Mouse (Mus musculus): Measurements from ENCODE around the gene Prop1. TPM values are rescaled to one million over a fixed set of nuclear protein-coding genes. Genes with fewer than 3 reads are reported as not detected.

The Prop1 gene
- not detected in 2 replicates for polyA plus RNA-seq (2015; fragmentation: Nextera tagmentation; extraction: Ambion mirVana)

GRCm38 (mm10) chr11:50953665-50954064, at the start of gene Prop1:
Prop1 (minus strand) TSS chr11:50953765.

GRCm38 (mm10) chr11:51003296-51003695, 49.7 kb upstream of the Prop1 start, which contains the start of gene Olfr51:
Olfr51 (plus strand) TSS chr11:51003596.

DNA sequence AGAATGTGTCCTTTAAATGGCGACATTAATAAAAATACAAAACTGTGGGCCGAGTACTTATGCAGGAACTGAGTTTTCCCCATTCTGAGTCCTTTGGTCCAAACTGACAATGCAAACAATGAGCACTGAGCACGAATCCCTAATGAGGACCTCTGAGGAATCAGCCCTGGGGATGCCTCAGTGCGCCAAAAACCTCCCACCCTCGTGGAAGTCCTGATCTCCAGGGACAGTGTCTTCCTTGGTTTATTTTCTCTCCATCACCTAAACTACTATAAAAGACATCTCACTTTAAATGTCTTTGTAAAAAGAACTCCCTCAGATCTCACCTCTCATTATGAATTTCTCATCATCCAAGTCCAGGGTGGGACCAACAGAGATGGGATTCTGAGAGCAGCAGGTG, 28.1 kb upstream of the Prop1 start, which contains the start of gene Olfr1377:
TSS of gene Olfr1377 (plus strand) at position 301 of the 400 bp plus-strand sequence.

GRCm38 (mm10) chr11:50966230-50966629, 12.7 kb upstream of the Prop1 start, which contains the start of gene Olfr1378:
Olfr1378 (plus strand) TSS chr11:50966530.

GRCm38 (mm10) chr11:50943506-50943905, 10.1 kb downstream of the Prop1 start, which contains the start of gene 4933414I15Rik:
4933414I15Rik (minus strand) TSS chr11:50943765.

DNA sequence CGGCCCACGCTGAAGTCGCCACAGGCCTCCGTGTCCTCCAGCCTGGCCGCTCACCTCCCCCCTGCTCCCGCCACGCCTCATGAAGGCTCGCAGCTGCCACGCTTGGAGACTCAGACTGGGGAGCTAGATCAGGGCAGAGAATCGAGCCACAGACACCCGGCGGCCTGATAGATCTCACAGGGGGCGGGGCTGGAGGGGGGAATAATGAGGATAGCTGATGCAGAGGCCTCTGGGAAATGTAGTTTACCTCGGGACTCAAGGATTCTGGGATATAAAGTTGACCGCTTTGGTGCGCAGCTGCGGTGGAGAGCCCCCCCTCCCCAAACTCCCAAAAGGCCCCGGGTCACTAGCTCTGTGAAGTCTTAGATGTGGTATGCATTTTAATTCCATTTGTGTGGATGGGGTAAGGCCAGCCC, 22.1 kb downstream of the Prop1 start, which contains the start of gene Zfp354b:
TSS of gene Zfp354b (minus strand) at position 183 of the 416 bp plus-strand sequence.

GRCm38 (mm10) chr11:50915671-50916320, 37.8 kb downstream of the Prop1 start, which contains the start of gene Zfp2:
Zfp2 (minus strand) TSS chr11:50916165.

Other genes starting within 250 kb of the Prop1 start
- gene Zfp354c, start 126.0 kb downstream of the Prop1 start, polyA plus RNA-seq (2015; fragmentation: Nextera tagmentation; extraction: Ambion mirVana), result 27.4 and 34.4 TPM in 2 replicates
- gene Zfp879, start 112.2 kb downstream of the Prop1 start, polyA plus RNA-seq (2015; fragmentation: Nextera tagmentation; extraction: Ambion mirVana), result 0.98 and 1.3 TPM in 2 replicates
- not detected in 2 replicates for gene Grm6, start 103.1 kb downstream of the Prop1 start, polyA plus RNA-seq (2015; fragmentation: Nextera tagmentation; extraction: Ambion mirVana)
- gene Zfp454, start 66.1 kb downstream of the Prop1 start, polyA plus RNA-seq (2015; fragmentation: Nextera tagmentation; extraction: Ambion mirVana), result 7.0 and 9.1 TPM in 2 replicates
- 23.1 and 25.9 TPM in 2 replicates for gene Zfp2, start 37.6 kb downstream of the Prop1 start, polyA plus RNA-seq (2015; fragmentation: Nextera tagmentation; extraction: Ambion mirVana)
- 3.9 and 4.2 TPM in 2 replicates for gene Zfp354b, start 22.1 kb downstream of the Prop1 start, polyA plus RNA-seq (2015; fragmentation: Nextera tagmentation; extraction: Ambion mirVana)
- gene 4933414I15Rik, start 10.0 kb downstream of the Prop1 start, polyA plus RNA-seq (2015; fragmentation: Nextera tagmentation; extraction: Ambion mirVana), result not detected in 2 replicates
- gene Olfr1378, start 12.8 kb upstream of the Prop1 start, polyA plus RNA-seq (2015; fragmentation: Nextera tagmentation; extraction: Ambion mirVana), result not detected in 2 replicates
- gene Olfr1377, start 28.2 kb upstream of the Prop1 start, polyA plus RNA-seq (2015; fragmentation: Nextera tagmentation; extraction: Ambion mirVana), result not detected in 2 replicates
- gene Olfr51, start 49.8 kb upstream of the Prop1 start, polyA plus RNA-seq (2015; fragmentation: Nextera tagmentation; extraction: Ambion mirVana), result not detected in 2 replicates
- not detected in 2 replicates for gene Olfr54, start 60.5 kb upstream of the Prop1 start, polyA plus RNA-seq (2015; fragmentation: Nextera tagmentation; extraction: Ambion mirVana)
- not detected in 2 replicates for gene Olfr1375, start 94.3 kb upstream of the Prop1 start, polyA plus RNA-seq (2015; fragmentation: Nextera tagmentation; extraction: Ambion mirVana)
- 8.6 and 11.6 TPM in 2 replicates for gene Zfp354a, start 105.5 kb upstream of the Prop1 start, polyA plus RNA-seq (2015; fragmentation: Nextera tagmentation; extraction: Ambion mirVana)

All from neural tube, postnatal 0 days (tissue).